Mouse (Mus musculus) ES-Bruce4 (cell line): ENCODE results near the gene Abca3. TPM values are rescaled to one million over a fixed set of nuclear protein-coding genes. Genes with fewer than 3 reads are reported as not detected.
"Not testable (repeated sequence)": the region's sequence is repeated elsewhere in the genome, so short reads cannot be mapped to it uniquely, and the experiment has no call there.

Experiments
- H3K27ac ChIP-seq: 2 replicates; pipeline ENCODE4 v1.5.1; 2012; ENCODE audit warnings: low read length, inconsistent platforms; ENCODE audit not compliant: insufficient read depth
- H3K27me3 ChIP-seq: 2 replicates; pipeline ENCODE4 v1.6.1; 2012; ENCODE audit warnings: mild to moderate bottlenecking, low read length, inconsistent platforms; ENCODE audit not compliant: control insufficient read depth, poor library complexity, insufficient read depth, severe bottlenecking
- H3K36me3 ChIP-seq: 2 replicates; pipeline ENCODE4 v1.6.1; 2012; ENCODE audit warnings: inconsistent platforms, mild to moderate bottlenecking, low read length, moderate library complexity; ENCODE audit not compliant: control insufficient read depth, poor library complexity, insufficient read depth, severe bottlenecking
- H3K4me1 ChIP-seq: one replicate; pipeline ENCODE4 v1.8.1; 2011; ENCODE audit warnings: low read length; ENCODE audit not compliant: control insufficient read depth, insufficient read depth
- H3K4me3 ChIP-seq: 2 replicates; pipeline ENCODE4 v1.5.1; 2011; ENCODE audit warnings: low read depth, mild to moderate bottlenecking, low read length
- H3K9ac ChIP-seq: 2 replicates; pipeline ENCODE4 v1.6.1; 2012; ENCODE audit warnings: low read depth, mild to moderate bottlenecking, inconsistent platforms; ENCODE audit not compliant: poor library complexity, severe bottlenecking
- H3K9me3 ChIP-seq: replicated peaks from 2 replicates; pipeline ENCODE4 v1.6.1; 2012; ENCODE audit warnings: mild to moderate bottlenecking, low read length, inconsistent platforms; ENCODE audit not compliant: control insufficient read depth, poor library complexity, insufficient read depth, severe bottlenecking
- CTCF ChIP-seq: IDR thresholded peaks from one replicate; pipeline ENCODE4 v1.8.1; 2011; ENCODE audit warnings: low read depth, low read length
- EP300 ChIP-seq: IDR thresholded peaks from 2 replicates; pipeline ENCODE4 v1.6.1; 2011; ENCODE audit warnings: low read depth, low read length; ENCODE audit not compliant: insufficient read depth
- POLR2A ChIP-seq: IDR thresholded peaks from one replicate; pipeline ENCODE4 v1.8.1; 2011; ENCODE audit warnings: low read length; ENCODE audit not compliant: insufficient read depth
- polyA plus RNA-seq: library from polyadenylated mRNA; stranded (reverse); fragments of >200 nt; gene quantifications from 2 replicates; pipeline ENCODE4 v1.2.4, GENCODE M21; 2011; ENCODE audit warnings: low read depth; ENCODE audit not compliant: missing spikeins, insufficient read depth, insufficient read length

Abca3 gene
- polyA plus RNA-seq, 1 experiment: 15.4 TPM

GRCm38 (mm10) chr17:24424489-24424888 is 72.7 kb downstream of the Abca3 start:
- H3K9me3 ChIP-seq: no peaks in the 10 kb centered on the region
- H3K27ac ChIP-seq: no peak overlapping the region
- H3K4me1 ChIP-seq: no peaks in the 10 kb centered on the region
- no peaks in the 10 kb centered on the region for H3K27me3 ChIP-seq
- TF ChIP-seq EP300: no peak
- TF ChIP-seq CTCF: no peak
- TF ChIP-seq POLR2A: no peak
- no peak overlapping the region for H3K4me3 ChIP-seq
- H3K36me3 ChIP-seq: peaks cover 52% of the 10 kb centered on the region
- H3K9ac ChIP-seq: no peak overlapping the region

- H3K9ac ChIP-seq, H3K27ac ChIP-seq, H3K27me3 ChIP-seq, H3K4me3 ChIP-seq, H3K4me1 ChIP-seq, H3K9me3 ChIP-seq: not testable (repeated sequence)
- H3K36me3 ChIP-seq: peaks cover 44% of the 10 kb centered on the region
Measured at GRCm38 (mm10) chr17:24425326-24425725, 73.6 kb downstream of the Abca3 start.

DNA sequence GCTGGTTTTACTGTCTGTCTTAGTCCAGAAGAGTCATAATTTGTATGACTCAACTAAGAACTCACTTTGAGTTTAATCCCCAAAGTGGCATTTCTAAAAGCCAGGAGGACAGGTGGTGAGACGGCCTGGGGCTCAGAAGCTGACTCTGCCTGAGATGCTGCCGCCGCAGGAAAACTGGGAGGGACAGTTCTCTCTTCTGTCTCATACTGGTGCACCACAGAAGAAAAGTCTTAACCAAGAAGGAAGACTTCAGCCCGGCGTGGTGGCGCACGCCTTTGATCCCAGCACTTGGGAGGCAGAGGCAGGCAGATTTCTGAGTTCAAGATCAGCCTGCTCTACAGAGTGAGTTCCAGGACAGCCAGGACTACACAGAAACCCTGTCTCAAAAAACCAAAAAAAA is 74.2 kb downstream of the Abca3 start:
- no peaks in the 10 kb centered on the region for H3K4me1 ChIP-seq
- no peak overlapping the region for H3K4me3 ChIP-seq
- H3K36me3 ChIP-seq: peaks cover 38% of the 10 kb centered on the region
- H3K27ac ChIP-seq: no peak overlapping the region
- H3K27me3 ChIP-seq: no peaks in the 10 kb centered on the region
- no peak for TF ChIP-seq POLR2A
- TF ChIP-seq EP300: no peak
- no peak for TF ChIP-seq CTCF
- no peaks in the 10 kb centered on the region for H3K9me3 ChIP-seq
- no peak overlapping the region for H3K9ac ChIP-seq

DNA sequence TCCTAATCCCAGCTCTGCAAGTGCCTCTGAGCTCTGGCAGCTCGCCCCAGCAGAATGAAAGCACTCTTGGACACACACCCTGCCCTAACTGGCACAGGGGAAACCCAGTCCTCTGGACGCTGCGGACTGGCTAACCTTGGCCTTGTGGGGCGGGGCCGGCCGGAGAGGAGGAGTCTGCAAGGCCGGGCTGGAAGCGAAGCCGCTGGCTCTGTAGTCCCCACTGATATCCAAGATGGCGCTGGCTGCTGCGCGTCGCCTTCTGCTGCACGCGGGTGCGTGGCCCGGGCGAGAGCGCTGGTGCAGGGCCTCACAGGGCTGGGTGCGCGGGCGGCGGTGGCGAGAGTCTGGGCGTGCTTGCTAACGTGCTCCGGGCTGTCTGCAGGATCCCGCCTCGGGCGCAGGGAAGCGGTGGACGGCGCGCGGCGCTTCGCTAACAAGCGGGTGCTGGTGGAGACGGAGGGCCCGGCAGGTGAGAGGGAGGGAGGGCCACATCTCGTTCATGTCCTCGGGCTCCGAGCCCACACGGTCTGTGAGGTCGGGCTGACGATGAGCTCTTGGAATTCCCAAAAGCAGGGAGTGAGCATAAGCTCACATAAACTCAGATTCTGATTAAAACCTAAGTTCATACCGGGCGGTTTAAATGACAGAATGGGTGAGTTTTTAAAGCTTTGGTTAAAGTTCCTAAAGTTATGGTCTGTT is 74.9 kb downstream of the Abca3 start, which contains the start of gene Eci1:
Gene Eci1 (plus strand): TSS at position 171 of the 699 bp plus-strand sequence.
- H3K27me3 ChIP-seq: no peaks in the 10 kb centered on the region
- peak within 1 kb of the TSS; percentile 91 for H3K4me3 ChIP-seq
- TF ChIP-seq CTCF (no peak), EP300 (no peak), POLR2A (peak; percentile 75)
- H3K4me1 ChIP-seq: no peaks in the 10 kb centered on the region
- peaks cover 31% of the 10 kb centered on the region for H3K36me3 ChIP-seq
- no peaks in the 10 kb centered on the region for H3K9me3 ChIP-seq
- peak within 1 kb of the TSS; percentile 90 for H3K9ac ChIP-seq
- H3K27ac ChIP-seq: peak within 1 kb of the TSS; percentile 66; the same call in 1 of the 2 replicates

DNA sequence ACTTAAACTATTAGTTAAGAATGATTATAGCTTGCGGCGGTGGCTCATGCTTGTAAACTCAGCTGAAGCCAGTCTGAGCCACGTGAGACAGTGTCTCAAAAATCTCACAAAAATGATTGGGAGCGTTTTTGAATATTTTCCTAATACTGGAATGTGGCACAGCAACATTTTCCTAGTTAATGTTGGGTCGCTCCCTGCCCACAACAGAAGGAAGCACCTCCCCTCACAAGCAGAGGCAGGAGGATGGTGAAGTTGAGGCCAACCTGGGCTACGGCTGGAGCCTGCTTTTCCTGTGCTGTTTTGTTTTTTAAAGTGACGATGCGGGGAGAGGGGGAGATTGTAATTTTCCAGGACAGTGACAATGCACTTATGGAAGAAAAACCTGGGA is 75.4 kb downstream of the Abca3 start:
- Histone ChIP-seq H3K27me3 (no peaks in the 10 kb centered on the region), H3K9me3 (no peaks in the 10 kb centered on the region), H3K36me3 (peaks cover 25% of the 10 kb centered on the region), H3K27ac (peak overlapping the region; percentile 66; the same call in 1 of the 2 replicates), H3K4me3 (peak overlapping the region; percentile 91), H3K4me1 (no peaks in the 10 kb centered on the region), H3K9ac (peak overlapping the region; percentile 90)
- TF ChIP-seq CTCF: no peak

DNA sequence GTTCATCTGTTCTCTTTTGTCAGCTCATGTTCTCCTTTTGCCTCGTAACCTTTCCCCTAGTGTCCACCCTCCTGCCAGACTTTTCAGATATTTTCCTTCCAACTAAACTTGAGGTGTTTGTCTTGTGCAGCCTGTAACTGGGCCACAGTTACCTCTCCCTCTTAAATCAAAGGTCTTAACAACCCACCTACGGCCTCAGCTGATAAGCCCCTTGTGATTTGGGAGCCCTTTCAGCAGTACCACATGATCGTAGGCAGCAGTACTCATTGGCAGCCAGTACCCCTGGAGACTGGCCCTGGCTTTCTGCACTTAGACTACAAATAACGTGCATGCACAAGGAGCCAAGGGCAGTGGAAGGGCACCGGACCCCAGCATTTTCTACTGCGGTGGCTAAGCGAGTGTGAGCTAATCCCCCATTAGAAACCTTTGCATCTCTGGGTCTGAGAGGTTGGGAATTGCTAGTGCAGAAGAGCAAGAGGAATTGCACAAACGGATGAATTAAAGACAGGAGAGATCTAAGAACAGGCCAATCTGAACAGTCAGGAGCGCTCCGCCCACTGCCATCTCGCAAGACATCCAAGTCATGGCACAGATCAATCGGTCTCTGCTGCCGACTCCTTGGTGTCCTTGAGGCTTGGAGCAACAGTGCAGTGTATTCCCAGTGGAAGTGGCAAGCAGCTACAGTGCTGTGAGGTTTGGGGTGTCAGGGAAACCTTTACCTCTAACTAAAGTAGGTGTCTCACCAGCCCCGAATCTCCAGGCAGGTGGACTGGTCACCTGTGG is 77.6 kb downstream of the Abca3 start:
- Histone ChIP-seq H3K27ac (no peak overlapping the region), H3K27me3 (no peaks in the 10 kb centered on the region), H3K9ac (no peak overlapping the region), H3K4me3 (no peak overlapping the region), H3K36me3 (peaks cover 6% of the 10 kb centered on the region; the same call in 1 of the 2 replicates), H3K9me3 (no peaks in the 10 kb centered on the region), H3K4me1 (no peaks in the 10 kb centered on the region)
- no peak for TF ChIP-seq EP300
- no peak for TF ChIP-seq POLR2A
- TF ChIP-seq CTCF: no peak
